Mouse (Mus musculus): ENCODE measurements around the gene Ctxn2. TPM values are rescaled to one million over a fixed set of nuclear protein-coding genes. Genes with fewer than 3 reads are reported as not detected.
"Not testable (repeated sequence)": the region's sequence is repeated elsewhere in the genome, so short reads cannot be mapped to it uniquely, and the experiment has no call there.

Ctxn2 gene
- polyA plus RNA-seq (2014; fragmentation: Nextera tagmentation; extraction: Ambion mirVana), result not detected in 2 replicates

- Histone ChIP-seq H3K27me3 (ENCODE audit: insufficient read depth, low read length) (no peaks in the 10 kb centered on the region), H3K4me1 (ENCODE audit: insufficient read depth) (no peaks in the 10 kb centered on the region), H3K4me2 (peak within 1 kb of the TSS; percentile 70), H3K4me3 (ENCODE audit: low read depth, low read length) (peak within 1 kb of the TSS; percentile 24), H3K9me3 (ENCODE audit: low read depth, low read length) (no peaks in the 10 kb centered on the region), H3K36me3 (ENCODE audit: insufficient read depth) (no peaks in the 10 kb centered on the region), H3K9ac (no peak within 1 kb of the TSS), H3K27ac (ENCODE audit: low read depth) (no peak within 1 kb of the TSS)
- 2% methylated on average over 39 of the region's 39 CpGs for WGBS
- DNase-seq, result peak; percentile 93
- ATAC-seq (ENCODE audit: insufficient read depth), result peak; percentile 82
- TF ChIP-seq CTCF (IDR thresholded peaks at IDR 0.05; ENCODE audit: low read depth), result no peak
Observed at GRCm38 (mm10) chr2:125135903-125136811, at the start of gene Ctxn2. Gene Ctxn2 (plus strand): TSS chr2:125136692.

- H3K27ac ChIP-seq (ENCODE audit: low read depth), result no peak overlapping the region
- no peaks in the 10 kb centered on the region for H3K4me1 ChIP-seq (ENCODE audit: insufficient read depth)
- 96% methylated on average over 7 of the region's 7 CpGs for WGBS
- no peaks in the 10 kb centered on the region for H3K27me3 ChIP-seq (ENCODE audit: insufficient read depth, low read length)
- no peaks in the 10 kb centered on the region for H3K9me3 ChIP-seq (ENCODE audit: low read depth, low read length)
- no peak for TF ChIP-seq CTCF (IDR thresholded peaks at IDR 0.05; ENCODE audit: low read depth)
- H3K36me3 ChIP-seq (ENCODE audit: insufficient read depth), result peaks cover 62% of the 10 kb centered on the region
- H3K4me3 ChIP-seq (ENCODE audit: low read depth, low read length), result no peak overlapping the region
- ATAC-seq (ENCODE audit: insufficient read depth) (no peak), DNase-seq (no peak)
- H3K9ac ChIP-seq, result no peak overlapping the region
- H3K4me2 ChIP-seq, result no peak overlapping the region
Observed at GRCm38 (mm10) chr2:125088757-125089156, 47.7 kb upstream of the Ctxn2 start.

- not testable (repeated sequence) for H3K27me3 ChIP-seq (ENCODE audit: insufficient read depth, low read length); H3K4me1 ChIP-seq (ENCODE audit: insufficient read depth); H3K9me3 ChIP-seq (ENCODE audit: low read depth, low read length); ATAC-seq (ENCODE audit: insufficient read depth); H3K4me3 ChIP-seq (ENCODE audit: low read depth, low read length); H3K4me2 ChIP-seq; H3K27ac ChIP-seq (ENCODE audit: low read depth); DNase-seq; H3K9ac ChIP-seq
- peaks cover 64% of the 10 kb centered on the region for H3K36me3 ChIP-seq (ENCODE audit: insufficient read depth)
- WGBS, result 81% methylated on average over 3 of the region's 3 CpGs
Observed at GRCm38 (mm10) chr2:125092123-125092522, 44.4 kb upstream of the Ctxn2 start.

- 95% methylated on average over 13 of the region's 13 CpGs for WGBS
- not testable (repeated sequence) for ATAC-seq (ENCODE audit: insufficient read depth); H3K9me3 ChIP-seq (ENCODE audit: low read depth, low read length); H3K4me2 ChIP-seq; H3K27me3 ChIP-seq (ENCODE audit: insufficient read depth, low read length); H3K4me1 ChIP-seq (ENCODE audit: insufficient read depth); H3K9ac ChIP-seq; H3K4me3 ChIP-seq (ENCODE audit: low read depth, low read length); H3K27ac ChIP-seq (ENCODE audit: low read depth); DNase-seq
- peaks cover 55% of the 10 kb centered on the region for H3K36me3 ChIP-seq (ENCODE audit: insufficient read depth)
Observed at GRCm38 (mm10) chr2:125104491-125104890, 32.0 kb upstream of the Ctxn2 start.

- not testable (repeated sequence) for H3K4me3 ChIP-seq (ENCODE audit: low read depth, low read length); H3K4me1 ChIP-seq (ENCODE audit: insufficient read depth); H3K9me3 ChIP-seq (ENCODE audit: low read depth, low read length); H3K27me3 ChIP-seq (ENCODE audit: insufficient read depth, low read length); DNase-seq; H3K9ac ChIP-seq; ATAC-seq (ENCODE audit: insufficient read depth); H3K27ac ChIP-seq (ENCODE audit: low read depth); H3K4me2 ChIP-seq
- H3K36me3 ChIP-seq (ENCODE audit: insufficient read depth), result peaks cover 47% of the 10 kb centered on the region
- 100% methylated on average over 4 of the region's 4 CpGs for WGBS
Observed at GRCm38 (mm10) chr2:125106536-125106935, 30.0 kb upstream of the Ctxn2 start.

- DNase-seq (no peak), ATAC-seq (ENCODE audit: insufficient read depth) (no peak)
- H3K4me1 ChIP-seq (ENCODE audit: insufficient read depth), result no peaks in the 10 kb centered on the region
- 74% methylated on average over 6 of the region's 6 CpGs for WGBS
- no peak overlapping the region for H3K4me3 ChIP-seq (ENCODE audit: low read depth, low read length)
- no peak overlapping the region for H3K9ac ChIP-seq
- H3K36me3 ChIP-seq (ENCODE audit: insufficient read depth), result peaks cover 17% of the 10 kb centered on the region
- TF ChIP-seq CTCF (IDR thresholded peaks at IDR 0.05; ENCODE audit: low read depth), result no peak
- H3K9me3 ChIP-seq (ENCODE audit: low read depth, low read length), result no peaks in the 10 kb centered on the region
- no peak overlapping the region for H3K27ac ChIP-seq (ENCODE audit: low read depth)
- no peak overlapping the region for H3K4me2 ChIP-seq
- H3K27me3 ChIP-seq (ENCODE audit: insufficient read depth, low read length), result no peaks in the 10 kb centered on the region
Observed at GRCm38 (mm10) chr2:125119381-125120110, 16.9 kb upstream of the Ctxn2 start.

GRCm38 (mm10) chr2:125122288-125122623 lies 14.2 kb upstream of the Ctxn2 start:
- WGBS, result 2% methylated on average over 4 of the region's 4 CpGs
- DNase-seq (peak; percentile 49), ATAC-seq (ENCODE audit: insufficient read depth) (peak; percentile 24; the same call in 1 of the 2 replicates)
- H3K4me2 ChIP-seq, result peak overlapping the region; percentile 67
- TF ChIP-seq CTCF (IDR thresholded peaks at IDR 0.05; ENCODE audit: low read depth), result no peak
- H3K4me3 ChIP-seq (ENCODE audit: low read depth, low read length), result peak overlapping the region; percentile 75
- peak overlapping the region; percentile 97 for H3K9ac ChIP-seq
- no peaks in the 10 kb centered on the region for H3K27me3 ChIP-seq (ENCODE audit: insufficient read depth, low read length)
- H3K27ac ChIP-seq (ENCODE audit: low read depth), result peak overlapping the region; percentile 91; the same call in 1 of the 2 replicates
- H3K9me3 ChIP-seq (ENCODE audit: low read depth, low read length), result no peaks in the 10 kb centered on the region
- no peaks in the 10 kb centered on the region for H3K4me1 ChIP-seq (ENCODE audit: insufficient read depth)
- no peaks in the 10 kb centered on the region for H3K36me3 ChIP-seq (ENCODE audit: insufficient read depth)

Measured in lung, embryonic 14.5 days (tissue).